18 mouse cellular contexts compared by ENCODE assay signal in the genomic region with DNA sequence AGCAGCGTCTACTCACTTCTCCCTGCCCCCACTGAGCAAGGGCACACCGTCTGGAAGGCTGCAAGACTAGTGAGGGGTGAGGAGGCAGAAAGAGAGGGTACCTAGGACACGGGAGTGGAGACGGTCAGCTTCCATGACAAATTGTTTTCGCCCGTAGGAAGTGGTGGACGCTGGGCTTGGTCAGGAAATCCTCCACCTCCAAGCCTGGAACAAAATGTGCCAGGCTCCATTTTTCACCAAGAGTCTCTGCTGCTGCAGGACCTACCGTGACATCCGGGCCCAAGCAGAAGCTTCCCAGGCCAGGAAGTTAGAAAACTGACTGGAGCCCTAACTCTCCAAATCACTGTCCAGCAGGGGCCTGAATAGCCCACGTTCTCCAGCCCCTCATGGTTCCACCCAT.
A peak's percentile ranks its signal among the peaks of the same experiment; 100 is the strongest.
DNase-seq lines count a peak whose midpoint lies in the region; ATAC-seq lines count a peak whose summit lies in the region.
"Had no signal": no experiment of that assay in that cellular context is flagged by ENCODE, and none has a peak within 500 bp of the region (broad histone marks: within the 10 kb centered on the region; RNA-seq: fewer than 3 reads in every experiment).

No protein-coding gene starts in this region.

- no peak overlapping the region for H3K9ac ChIP-seq in kidney, embryonic 16.5 days (replicated peaks; ENCODE audit: low read length)
- H3K9ac ChIP-seq: forebrain, embryonic 15.5 days; hindbrain, embryonic 13.5 days; midbrain, embryonic 12.5 days had no signal

- no peak for ATAC-seq in kidney, embryonic 16.5 days (ENCODE audit: low FRiP score, low TSS enrichment)
- ATAC-seq: CD4-positive, CD25-positive, alpha-beta regulatory T cell, adult 4 months; forebrain, embryonic 15.5 days; intestine, embryonic 16.5 days had no signal

- no peaks in the 10 kb centered on the region for H3K9me3 ChIP-seq in kidney, embryonic 16.5 days (ENCODE audit: low read length)
- H3K9me3 ChIP-seq: forebrain, embryonic 15.5 days; G1E; hindbrain, embryonic 13.5 days; midbrain, embryonic 12.5 days had no signal

- WGBS in kidney, embryonic 16.5 days, result 55% methylated on average over 10 of the region's 10 CpGs

- H3K4me3 ChIP-seq in kidney, embryonic 16.5 days (ENCODE audit: low read length), result no peak overlapping the region
- H3K4me3 ChIP-seq: erythroblast, embryonic 14.5 days; forebrain, embryonic 15.5 days; hindbrain, embryonic 13.5 days; midbrain, embryonic 12.5 days had no signal

- H3K4me1 ChIP-seq in kidney, embryonic 16.5 days (ENCODE audit: insufficient read depth, low read length), result no peaks in the 10 kb centered on the region
- H3K4me1 ChIP-seq: midbrain, embryonic 12.5 days had no signal

- no peak overlapping the region for H3K4me2 ChIP-seq in kidney, embryonic 16.5 days (replicated peaks; ENCODE audit: low read depth, low read length)
- H3K4me2 ChIP-seq: forebrain, embryonic 15.5 days; hindbrain, embryonic 13.5 days; midbrain, embryonic 12.5 days had no signal

- DNase-seq in adrenal gland, adult (ENCODE audit: inconsistent age in 2 of 2, low spot score in 1 of 2), result peak; percentile 38 to 56
- no peak for DNase-seq in adrenal gland, postnatal 25 days
- DNase-seq in kidney, adult 11 months, result peak; percentile 25
- DNase-seq in kidney, postnatal 25 days, result peak; percentile 53 to 83
- peak; percentile 40 for DNase-seq in lung, postnatal 14 days
- no peak for DNase-seq in right cerebral cortex, postnatal 14 days
- DNase-seq in right cerebral cortex, postnatal 4 days, result no peak
- DNase-seq: cerebellum, adult 2 months; thymus, postnatal 4 days had no signal

- H3K27ac ChIP-seq in kidney, embryonic 16.5 days (ENCODE audit: low read length), result no peak overlapping the region; the same call in 1 of the 2 replicates
- H3K27ac ChIP-seq: forebrain, embryonic 15.5 days; hindbrain, embryonic 13.5 days; macrophage; midbrain, embryonic 12.5 days had no signal

- H3K27me3 ChIP-seq in kidney, embryonic 16.5 days (ENCODE audit: insufficient read depth, low read length), result no peaks in the 10 kb centered on the region
- H3K27me3 ChIP-seq: forebrain, embryonic 15.5 days; midbrain, embryonic 12.5 days had no signal

- H3K36me3 ChIP-seq in kidney, embryonic 16.5 days (ENCODE audit: insufficient read depth, low read length), result no peaks in the 10 kb centered on the region
- H3K36me3 ChIP-seq: forebrain, embryonic 15.5 days; G1E; hindbrain, embryonic 13.5 days; midbrain, embryonic 12.5 days had no signal

Comparison
In these comparisons a context has a peak if more than half of its experiments do, and no peak if none do; other contexts are left out.
1. DNase-seq: peak in adrenal gland, adult (2 of 2), kidney, adult 11 months (single experiment), kidney, postnatal 25 days (2 of 2) and lung, postnatal 14 days (single experiment); none in adrenal gland, postnatal 25 days (single experiment), right cerebral cortex, postnatal 14 days (single experiment) and right cerebral cortex, postnatal 4 days (single experiment).